Mouse (Mus musculus) liver, postnatal 0 days (tissue): ENCODE data around the gene Gnat2.

Experiments used
- CTCF ChIP-seq: sonication (generic); IDR thresholded peaks from 2 replicates; pipeline ENCODE4 v1.5.1; 2016; ENCODE audit warnings: antibody characterized with exemption, low read depth
- EP300 ChIP-seq: IDR thresholded peaks from 2 replicates; pipeline ENCODE4 v1.6.1; 2016; ENCODE audit warnings: antibody characterized with exemption, low read depth, mild to moderate bottlenecking

DNA sequence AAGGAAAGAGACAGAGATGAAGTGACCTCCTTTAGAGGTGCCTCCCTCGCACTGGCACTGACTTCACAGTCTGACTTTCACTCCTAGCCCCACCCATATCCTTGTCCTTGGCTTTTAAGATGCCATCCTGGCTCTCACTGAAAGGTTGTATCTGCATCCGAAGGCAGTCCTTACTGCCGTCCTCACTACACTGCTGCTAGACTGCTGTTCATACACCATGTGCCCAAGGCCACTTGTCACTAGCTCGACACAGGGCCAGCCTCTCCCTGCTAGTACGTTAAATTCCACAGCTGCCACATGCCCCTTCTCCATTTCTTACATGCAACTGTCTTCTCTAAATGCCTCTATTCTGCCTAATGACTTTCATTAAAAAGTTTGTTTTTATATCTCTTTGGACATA is 18.7 kb downstream of the Gnat2 start:
- TF ChIP-seq CTCF (no peak), EP300 (no peak)
